Mouse (Mus musculus): ENCODE results near the gene Gtf2f2. TPM values are rescaled to one million over a fixed set of nuclear protein-coding genes. Genes with fewer than 3 reads are reported as not detected.

Gene Gtf2f2
- 25.4 and 34.4 TPM in 2 replicates for total RNA-seq (2017)

DNA sequence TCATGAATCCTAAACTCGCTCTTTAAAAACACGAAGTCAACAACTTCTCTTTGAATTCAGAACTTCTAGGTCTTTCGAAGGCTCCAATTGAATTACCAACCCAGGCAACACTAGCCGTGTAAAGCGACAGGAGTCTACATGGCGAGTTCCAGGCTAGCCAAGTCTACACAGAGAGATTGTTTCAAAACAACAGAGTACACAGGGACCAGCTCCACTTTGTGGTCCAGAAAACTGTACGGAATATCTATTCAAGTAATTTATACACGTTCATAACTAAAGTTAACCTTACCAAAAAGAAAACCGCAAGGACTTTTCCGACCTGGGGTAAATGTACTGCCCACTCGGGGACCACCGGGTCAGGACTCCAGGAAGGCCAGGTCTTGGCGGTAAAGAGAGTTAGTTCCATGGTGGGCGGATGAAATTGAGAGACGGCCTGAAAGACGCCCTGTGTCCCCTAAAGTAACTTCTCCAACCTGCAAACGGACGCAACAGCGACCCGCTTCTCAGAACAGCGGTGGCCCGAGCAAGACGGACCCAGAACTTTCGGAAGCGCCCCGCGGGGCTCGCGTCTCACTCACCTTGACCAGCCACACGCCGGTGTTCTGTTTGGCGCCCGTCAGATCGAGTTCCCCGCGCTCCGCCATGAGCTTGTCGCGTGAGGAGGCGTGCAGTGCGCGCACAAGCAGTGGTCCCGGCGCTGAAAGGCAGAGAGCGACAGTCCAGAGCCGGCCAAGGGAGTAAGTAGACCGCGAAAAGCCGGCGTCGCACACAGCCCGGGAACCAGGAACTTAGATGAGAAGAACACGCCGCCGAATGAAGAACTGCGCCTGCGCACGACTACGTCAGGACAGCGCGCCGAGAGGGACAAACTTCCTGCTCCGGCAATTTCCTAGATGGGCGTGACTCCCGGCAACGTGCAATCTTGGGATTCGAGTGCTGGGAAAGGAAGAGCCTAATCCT, at the start of gene Gtf2f2:
TSS of gene Gtf2f2 (minus strand) at position 764 of the 960 bp plus-strand sequence.
- peak; percentile 83 for ATAC-seq (ENCODE audit: extremely low read depth, insufficient number of reproducible peaks, low FRiP score, poor library complexity, severe bottlenecking)

DNA sequence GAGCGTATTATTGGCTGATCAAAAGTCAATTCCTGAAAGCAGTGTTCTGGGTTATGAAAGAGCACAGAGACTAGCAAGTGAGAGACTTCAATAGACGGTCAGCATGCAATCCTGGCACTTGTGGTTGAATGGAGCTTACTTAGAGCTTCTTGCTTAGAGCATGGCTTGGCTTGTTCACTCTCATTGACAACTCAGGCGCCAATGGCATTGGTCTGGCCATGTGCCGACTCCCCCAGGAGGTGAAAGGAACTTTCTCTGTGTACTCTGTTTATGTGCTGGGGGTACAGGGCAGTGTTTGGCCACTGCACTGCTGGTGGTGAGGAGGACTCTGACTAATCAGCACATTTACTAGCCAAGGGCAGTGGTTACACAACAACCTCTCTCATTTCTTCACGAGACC, 48.8 kb upstream of the Gtf2f2 start:
- no peak for ATAC-seq (ENCODE audit: extremely low read depth, insufficient number of reproducible peaks, low FRiP score, poor library complexity, severe bottlenecking)

DNA sequence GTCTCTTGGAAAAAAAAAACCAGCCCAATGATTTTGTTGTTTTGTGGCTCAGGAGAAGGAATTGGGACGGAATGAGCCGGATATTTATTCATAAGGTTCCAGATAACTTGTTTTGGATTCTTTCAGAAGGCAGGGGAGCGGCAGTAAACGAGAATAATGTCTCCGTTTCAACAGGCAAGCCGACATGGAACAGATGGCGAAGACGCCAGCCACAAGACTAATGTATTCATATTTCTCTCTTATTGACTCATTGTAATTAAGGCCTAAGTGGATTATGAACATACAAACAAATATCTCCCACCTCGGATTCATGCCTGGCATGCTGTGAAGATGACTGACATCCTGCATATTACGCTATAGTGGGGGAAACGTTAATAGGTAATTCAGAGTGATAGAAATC, 43.1 kb upstream of the Gtf2f2 start:
- no peak for ATAC-seq (ENCODE audit: extremely low read depth, insufficient number of reproducible peaks, low FRiP score, poor library complexity, severe bottlenecking)

DNA sequence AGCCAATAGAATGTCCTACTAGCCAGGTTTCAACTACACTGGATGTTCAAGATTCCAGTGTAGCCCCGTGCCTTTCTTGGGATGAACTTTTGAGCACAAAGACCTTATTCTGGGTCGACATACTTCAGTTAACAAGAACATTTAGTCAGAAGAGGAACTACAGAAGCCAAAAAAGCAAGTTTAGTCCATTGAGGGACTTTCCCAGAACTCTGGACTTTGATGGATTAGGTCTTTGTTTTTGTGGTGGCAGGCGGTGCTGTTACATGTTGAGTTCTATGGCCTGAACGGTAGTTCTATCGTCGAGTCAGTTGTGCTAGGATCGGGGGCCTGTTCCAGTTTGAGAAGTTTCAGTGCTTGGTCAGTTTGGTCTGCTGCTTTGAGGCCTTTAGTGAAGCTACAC, 41.3 kb upstream of the Gtf2f2 start:
- no peak for ATAC-seq (ENCODE audit: extremely low read depth, insufficient number of reproducible peaks, low FRiP score, poor library complexity, severe bottlenecking)

DNA sequence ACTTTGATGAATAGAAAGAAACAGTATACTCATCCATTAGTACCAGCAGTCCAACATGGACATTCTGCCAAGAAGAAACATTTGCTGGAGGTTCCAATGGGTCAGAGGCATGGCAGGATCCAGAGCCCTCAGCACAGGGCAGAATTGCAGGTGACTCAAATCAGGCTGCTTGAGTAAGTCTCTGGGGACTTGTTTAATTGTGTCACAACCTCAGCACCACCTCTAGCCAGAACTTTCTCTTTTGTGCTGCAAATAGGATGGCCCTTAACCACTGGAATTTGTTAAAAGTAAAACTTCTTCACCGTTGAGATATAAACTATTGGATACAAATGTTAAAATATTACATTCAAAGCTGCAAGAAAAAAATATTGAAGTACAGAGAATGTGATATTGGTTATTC, 35.1 kb upstream of the Gtf2f2 start:
- ATAC-seq (ENCODE audit: extremely low read depth, insufficient number of reproducible peaks, low FRiP score, poor library complexity, severe bottlenecking): no peak

DNA sequence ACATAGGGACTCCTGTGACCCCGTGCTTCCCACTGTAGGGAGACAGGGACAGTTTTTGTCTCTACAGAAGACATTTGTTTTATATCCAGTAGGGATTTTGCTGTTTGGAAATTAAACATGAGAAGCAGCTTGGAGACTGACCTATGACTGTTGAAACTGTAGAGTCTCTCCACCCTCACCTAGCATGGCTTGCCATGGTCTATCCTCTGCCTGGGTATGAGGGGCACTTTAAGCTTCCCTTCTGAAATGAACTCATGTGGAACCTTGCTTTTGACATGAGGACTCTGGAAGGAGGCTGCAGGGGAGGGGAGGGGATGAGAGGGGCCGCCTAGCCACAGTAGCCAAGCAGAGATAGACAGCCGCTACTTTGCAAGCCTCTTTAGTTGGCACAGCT, 33.5 kb upstream of the Gtf2f2 start:
- ATAC-seq (ENCODE audit: extremely low read depth, insufficient number of reproducible peaks, low FRiP score, poor library complexity, severe bottlenecking): no peak

DNA sequence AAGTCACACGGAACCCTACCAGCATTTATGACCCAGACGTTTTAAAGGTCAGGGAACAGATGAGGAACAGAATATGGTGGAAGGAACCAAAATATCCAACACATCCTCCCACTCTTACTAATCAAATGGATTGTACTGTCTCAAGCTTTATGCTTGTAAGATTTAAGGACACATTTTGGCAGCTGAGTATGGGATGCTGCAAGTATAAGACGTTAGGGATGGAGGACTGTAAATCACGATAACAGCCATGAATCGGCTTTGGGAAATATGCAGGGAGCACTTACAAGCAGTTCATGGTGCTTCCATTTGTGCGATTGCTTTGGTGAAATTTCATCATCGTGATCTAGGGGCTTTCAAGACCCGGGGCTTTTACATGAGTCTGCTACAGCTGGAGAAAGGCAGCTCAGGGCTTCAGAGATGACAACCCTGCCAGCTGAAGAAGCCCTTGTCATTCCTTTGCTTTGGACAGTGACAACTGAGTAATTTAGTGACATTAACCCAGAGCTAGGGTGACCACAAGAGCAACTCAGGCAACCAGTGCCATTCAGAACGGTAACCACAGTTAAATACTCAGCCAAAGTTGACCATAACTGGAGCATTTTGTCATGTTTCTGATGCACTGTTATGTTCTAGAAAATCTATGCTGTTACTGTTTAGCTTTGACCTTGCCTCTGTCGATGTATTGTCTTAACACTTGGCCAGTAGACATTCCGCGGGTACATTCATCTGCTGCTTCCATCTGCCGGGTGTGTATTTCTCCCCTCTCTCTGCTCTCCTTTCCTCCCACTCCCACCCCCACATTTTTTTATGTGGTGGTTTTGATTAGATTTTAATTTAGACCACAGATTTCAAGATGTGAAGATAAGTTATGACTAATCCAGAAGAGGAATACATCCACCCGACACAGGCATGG, 32.8 kb upstream of the Gtf2f2 start:
- ATAC-seq (ENCODE audit: extremely low read depth, insufficient number of reproducible peaks, low FRiP score, poor library complexity, severe bottlenecking): no peak

DNA sequence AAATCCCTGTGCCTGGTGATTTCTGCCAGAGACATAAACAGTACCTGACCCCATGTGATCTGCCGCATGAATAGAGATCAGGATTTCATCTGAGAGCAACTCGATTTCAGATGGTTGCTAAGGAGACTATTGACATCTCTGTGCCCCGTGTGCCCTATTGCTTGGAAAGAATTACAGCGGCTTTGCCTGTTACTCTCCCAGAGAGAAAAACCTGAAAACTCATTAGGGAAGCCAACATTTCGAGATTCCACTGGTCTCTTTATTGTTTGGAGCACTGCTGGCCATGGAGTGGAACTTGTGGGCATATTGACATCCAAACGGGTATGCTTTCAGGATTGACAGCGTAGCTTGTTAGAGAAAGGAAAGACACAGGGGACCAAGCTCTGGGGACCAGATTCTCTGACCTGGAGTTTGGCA, 22.6 kb upstream of the Gtf2f2 start:
- ATAC-seq (ENCODE audit: extremely low read depth, insufficient number of reproducible peaks, low FRiP score, poor library complexity, severe bottlenecking): no peak

DNA sequence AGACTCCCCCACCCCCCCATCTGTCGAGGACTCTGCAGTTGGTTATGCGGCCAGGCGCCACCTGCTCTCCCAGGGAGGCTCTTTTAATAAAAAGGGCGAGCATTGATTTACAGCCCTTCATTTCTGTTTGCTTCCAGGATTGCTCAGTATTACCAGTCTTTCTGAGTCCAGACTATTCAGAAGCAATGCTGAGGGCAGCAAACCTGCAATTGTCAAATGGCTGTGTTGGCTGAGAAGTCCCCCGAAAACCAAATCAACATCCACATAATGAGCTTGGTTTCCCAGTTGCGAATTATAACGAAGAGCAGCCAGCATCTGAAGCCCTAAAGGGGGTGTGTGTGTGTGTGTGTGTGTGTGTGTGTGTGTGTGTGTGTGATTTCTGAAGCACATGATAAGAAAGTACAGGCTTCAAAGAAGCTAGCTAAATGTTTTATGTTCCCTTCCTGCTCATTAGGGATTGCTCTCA, 22.0 kb upstream of the Gtf2f2 start:
- ATAC-seq (ENCODE audit: extremely low read depth, insufficient number of reproducible peaks, low FRiP score, poor library complexity, severe bottlenecking): no peak

DNA sequence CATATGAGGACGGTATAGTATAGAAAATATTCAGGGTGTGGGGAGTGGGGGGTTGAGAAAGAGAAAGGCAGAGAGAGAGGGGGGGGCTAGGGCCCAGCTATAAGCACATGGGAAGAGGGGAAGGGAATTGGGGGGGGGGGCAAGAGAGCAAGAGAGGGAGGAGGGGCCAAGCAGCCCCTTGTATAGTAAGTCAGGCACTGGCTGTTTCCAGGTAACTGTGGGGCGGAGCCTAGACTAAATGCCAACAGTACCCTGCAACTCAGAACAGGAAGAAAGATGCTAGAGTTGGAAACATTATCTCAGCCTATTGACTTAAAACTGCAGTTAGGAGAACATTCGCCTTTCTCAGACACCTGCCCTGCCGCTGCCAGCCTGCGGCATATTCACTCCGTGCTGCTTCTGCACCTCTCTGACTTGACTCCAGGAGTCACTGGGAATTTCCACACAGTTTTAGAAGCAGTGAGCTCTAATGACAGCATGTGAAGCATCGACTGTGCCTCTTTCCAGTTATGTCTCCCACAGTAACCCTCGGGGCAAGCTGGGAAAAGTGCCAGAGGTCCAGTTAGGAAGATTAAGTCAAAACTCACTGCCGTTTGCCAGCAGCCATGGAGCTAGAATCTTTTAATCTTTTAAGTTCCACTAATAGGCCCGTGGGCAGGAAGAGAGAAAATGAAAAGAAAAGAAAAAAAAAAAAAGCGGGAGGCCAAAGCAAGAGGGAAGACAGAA, 20.6 kb upstream of the Gtf2f2 start:
- no peak for ATAC-seq (ENCODE audit: extremely low read depth, insufficient number of reproducible peaks, low FRiP score, poor library complexity, severe bottlenecking)

DNA sequence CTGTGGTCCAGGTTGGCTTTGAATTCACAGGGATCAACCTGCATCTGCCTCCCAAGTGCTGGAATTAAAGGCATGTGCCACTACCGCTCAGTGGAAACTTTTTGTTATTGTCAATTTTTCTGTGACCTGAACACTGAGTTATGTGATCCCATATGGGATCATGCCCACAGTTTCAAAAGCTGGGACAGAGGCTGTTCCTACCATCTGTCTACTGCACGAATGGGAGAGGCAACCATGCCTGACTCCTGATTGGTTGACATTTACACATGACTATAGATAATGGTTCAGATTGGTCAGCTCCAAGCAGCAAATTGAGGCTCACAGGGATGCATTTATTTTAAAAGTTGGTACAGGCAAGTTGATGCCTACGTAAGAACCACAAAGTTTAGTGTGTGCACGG, 14.0 kb upstream of the Gtf2f2 start:
- ATAC-seq (ENCODE audit: extremely low read depth, insufficient number of reproducible peaks, low FRiP score, poor library complexity, severe bottlenecking): no peak

DNA sequence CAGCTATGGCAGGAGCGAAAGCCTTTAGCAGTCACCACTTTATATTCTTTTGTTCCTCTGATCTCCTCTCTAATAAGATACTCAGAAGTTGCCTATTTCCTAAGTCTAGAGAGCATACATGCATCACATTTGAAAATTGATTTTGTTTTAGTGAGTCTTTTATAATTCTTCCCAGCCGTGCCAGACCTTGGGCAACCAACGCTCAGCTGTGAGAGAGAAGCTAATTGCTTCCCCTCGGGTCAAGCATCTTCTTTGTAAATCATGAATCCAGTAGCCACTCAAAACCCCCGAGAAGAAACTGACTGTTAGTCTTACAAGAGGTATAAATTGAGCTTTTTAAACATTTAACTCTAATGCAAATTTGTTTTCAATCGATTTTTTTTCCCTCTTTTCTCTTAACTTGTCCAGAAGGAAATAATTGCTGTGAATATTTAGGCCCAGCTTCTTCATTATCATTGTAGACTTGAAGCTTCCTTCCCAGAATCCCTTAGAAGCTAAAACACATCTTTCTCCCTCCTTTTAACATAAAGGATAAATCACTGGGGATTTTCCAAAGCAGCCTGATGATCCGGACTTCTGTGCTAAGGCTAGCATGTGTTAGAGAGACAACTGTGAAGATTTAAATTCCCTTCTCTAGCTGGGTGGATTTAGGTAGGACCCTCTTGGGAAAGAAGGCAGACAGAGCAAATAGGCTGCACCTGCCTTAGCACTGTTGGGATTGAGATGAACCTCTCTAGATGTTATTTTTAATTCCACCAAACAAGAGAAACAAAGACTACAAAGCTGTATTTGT, 10.5 kb upstream of the Gtf2f2 start:
- no peak for ATAC-seq (ENCODE audit: extremely low read depth, insufficient number of reproducible peaks, low FRiP score, poor library complexity, severe bottlenecking)

DNA sequence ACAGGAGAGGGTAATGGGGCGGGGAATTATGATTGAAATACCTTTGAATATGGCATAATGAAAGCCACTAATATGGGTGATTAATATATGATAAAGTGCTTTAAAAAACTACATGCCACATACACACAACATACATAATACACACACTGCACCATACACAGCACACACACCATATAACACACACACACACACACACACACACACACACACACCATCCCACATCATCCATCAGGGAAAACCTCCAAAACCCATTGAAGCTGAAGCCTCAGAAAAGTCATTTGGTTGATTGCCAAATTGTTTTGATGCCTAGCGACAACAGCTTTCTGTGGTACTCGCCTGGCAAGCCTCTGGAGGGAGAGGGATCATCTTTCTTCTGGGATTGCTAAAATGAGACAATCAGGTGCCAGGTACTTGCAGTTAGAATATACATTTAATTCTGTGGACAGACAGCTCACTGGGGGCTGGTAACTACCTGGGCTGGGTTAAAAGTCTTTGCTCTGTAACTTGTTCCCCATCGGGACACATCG, 9.7 kb upstream of the Gtf2f2 start:
- ATAC-seq (ENCODE audit: extremely low read depth, insufficient number of reproducible peaks, low FRiP score, poor library complexity, severe bottlenecking): no peak

DNA sequence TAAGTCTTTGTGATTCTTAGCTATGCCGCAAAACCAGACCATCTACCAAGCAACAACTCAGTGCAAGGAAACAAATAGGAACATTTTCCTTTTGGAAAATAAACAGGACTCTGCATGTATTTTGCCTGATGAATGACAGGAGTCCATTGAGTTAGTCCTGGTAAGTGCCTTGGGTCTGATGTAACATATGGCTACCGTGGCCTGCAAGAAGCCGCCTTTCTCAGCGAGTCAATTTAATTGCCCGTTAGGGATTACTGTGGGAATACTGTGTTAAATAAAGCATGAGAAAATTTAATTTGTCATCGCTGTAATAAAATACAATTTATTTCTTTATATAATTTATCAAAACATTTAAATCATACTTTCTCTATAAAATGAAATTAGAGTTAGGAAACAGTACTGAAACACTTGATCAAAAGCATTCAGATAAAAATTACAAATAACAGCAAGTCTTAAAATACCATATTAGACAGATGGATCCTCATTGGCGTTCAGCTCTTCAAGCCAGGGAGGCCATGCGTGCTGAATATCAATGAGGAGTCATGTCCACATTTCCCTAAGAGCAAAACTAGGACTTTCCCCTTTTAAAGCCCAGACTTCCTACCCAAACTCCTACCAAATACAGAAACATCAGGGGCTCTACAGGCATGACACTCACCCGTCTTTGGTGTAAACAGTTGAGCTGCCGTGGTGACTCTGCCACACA, 7.3 kb upstream of the Gtf2f2 start:
- no peak for ATAC-seq (ENCODE audit: extremely low read depth, insufficient number of reproducible peaks, low FRiP score, poor library complexity, severe bottlenecking)

DNA sequence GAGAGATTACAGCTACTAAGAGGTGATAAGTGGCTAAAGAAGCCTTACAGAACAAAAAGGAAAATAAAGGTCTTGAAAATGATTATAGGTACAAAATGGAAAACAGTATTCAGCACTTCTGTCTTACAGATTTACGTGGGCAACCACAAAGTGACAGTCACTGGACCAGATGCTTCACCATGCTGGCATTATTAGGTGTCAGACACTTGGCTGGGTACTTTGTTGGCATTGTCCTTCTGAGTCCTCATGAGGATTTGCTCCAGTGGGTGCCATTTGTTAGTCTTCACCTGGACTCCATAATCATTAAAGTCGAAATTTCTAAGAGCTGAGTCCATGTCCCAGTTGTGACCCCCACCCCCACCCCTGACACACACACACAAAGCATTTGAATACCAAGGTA, 3.7 kb upstream of the Gtf2f2 start:
- no peak for ATAC-seq (ENCODE audit: extremely low read depth, insufficient number of reproducible peaks, low FRiP score, poor library complexity, severe bottlenecking)

DNA sequence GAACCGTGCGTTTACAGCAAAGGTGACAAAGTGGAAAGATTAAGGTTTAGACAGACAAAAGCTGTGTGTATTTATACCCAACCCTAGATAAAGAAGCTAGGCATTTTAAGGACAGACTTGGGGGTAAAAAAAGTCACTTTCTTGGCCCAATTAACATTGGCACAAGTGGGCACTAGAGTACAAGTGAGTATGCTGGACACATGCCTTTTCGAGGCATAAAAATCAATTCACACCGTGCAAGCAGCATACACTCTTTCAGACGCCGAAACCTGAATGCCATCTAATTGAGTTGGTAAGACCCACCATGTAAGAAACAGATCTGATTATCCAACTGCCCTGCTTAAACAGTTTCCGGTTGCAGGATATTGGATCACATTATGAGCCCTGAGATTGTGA, 395 bp upstream of the Gtf2f2 start:
- ATAC-seq (ENCODE audit: extremely low read depth, insufficient number of reproducible peaks, low FRiP score, poor library complexity, severe bottlenecking): no peak

DNA sequence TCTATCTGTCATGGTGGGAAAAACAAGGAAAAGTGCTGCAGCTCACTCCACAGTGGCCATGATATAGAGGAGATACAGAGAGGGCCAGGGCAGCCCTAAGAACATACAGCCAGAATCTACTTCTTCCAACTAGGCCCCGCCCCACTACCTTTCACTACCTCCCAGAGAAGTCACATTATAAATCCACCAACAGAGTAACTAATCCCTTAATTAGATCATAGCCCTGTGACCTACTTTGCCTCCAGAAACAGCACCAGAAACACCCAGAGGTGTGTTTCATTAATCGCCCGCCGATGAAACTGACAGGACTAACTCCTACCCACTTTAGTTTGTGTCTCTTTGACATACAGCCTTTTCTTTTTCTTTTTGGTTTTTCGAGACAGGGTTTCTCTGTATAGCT, 1.5 kb downstream of the Gtf2f2 start:
- ATAC-seq (ENCODE audit: extremely low read depth, insufficient number of reproducible peaks, low FRiP score, poor library complexity, severe bottlenecking): no peak

DNA sequence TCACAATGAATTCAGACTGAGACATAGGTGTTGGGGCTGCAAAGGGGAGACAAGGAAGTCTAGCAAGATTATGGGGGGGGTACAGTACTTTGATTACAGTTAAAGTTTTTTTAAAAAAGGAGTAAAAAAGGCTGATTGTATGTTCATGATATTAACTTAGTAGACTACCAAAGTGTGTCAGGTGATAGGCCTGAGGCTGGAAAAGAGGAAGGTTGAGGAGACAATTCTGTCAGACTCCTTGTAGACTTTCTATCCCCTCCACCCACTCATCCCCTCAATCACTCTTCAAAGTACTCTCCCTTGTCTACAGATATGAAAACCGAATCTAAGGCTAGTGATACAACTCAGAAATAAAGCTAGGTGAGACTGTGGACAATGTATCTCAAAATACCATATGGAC, 2.5 kb downstream of the Gtf2f2 start:
- ATAC-seq (ENCODE audit: extremely low read depth, insufficient number of reproducible peaks, low FRiP score, poor library complexity, severe bottlenecking): no peak

Measured in neutrophil, adult 5-6 weeks (primary cell).